Mouse (Mus musculus) gastrocnemius, postnatal 36 days (tissue): ENCODE results near the gene Col11a2. TPM values are rescaled to one million over a fixed set of nuclear protein-coding genes. Genes with fewer than 3 reads are reported as not detected.
A peak's percentile ranks its signal among the peaks of the same experiment; 100 is the strongest.

Source experiments
- DNase-seq, 2 experiments: peaks; one replicate each; pipeline ENCODE4 v3.0.0; 2022
- intact Hi-C: fragments of 180-260 bp; cut with DNase I; formaldehyde crosslinking; loops from one replicate; pipeline ENCODE4 v1.15.1; 2025
- total RNA-seq, 2 experiments: library from RNA; stranded (reverse); gene quantifications; 2 replicates each; pipeline ENCODE4 v1.2.3; 2021

The Col11a2 gene
- total RNA-seq, 2 experiments from 2014 or later, result 9.3 to 9.6 TPM

- intact Hi-C loops, result loop anchor here (5.0 kb wide), 1 partner anchor 72 kb away; no protein-coding TSS in a partner anchor
- peak; percentile 73 to 81 for DNase-seq
These were observed 569 bp downstream of the Col11a2 start for GRCm38 (mm10) chr17:34039562-34040450.

GRCm38 (mm10) chr17:34045941-34046340 lies 6.7 kb downstream of the Col11a2 start:
- intact Hi-C loops, result no loop called here
- DNase-seq, result no peak

- no peak for DNase-seq
- intact Hi-C loops, result no loop called here
These were observed 8.3 kb downstream of the Col11a2 start for GRCm38 (mm10) chr17:34047404-34048050.

- intact Hi-C loops, result no loop called here
These were observed 18.0 kb downstream of the Col11a2 start for GRCm38 (mm10) chr17:34057224-34057623.

GRCm38 (mm10) chr17:34068864-34069263 lies 29.6 kb downstream of the Col11a2 start:
- DNase-seq, result no peak
- intact Hi-C loops, result no loop called here

More at GRCm38 (mm10) chr17:34057224-34057623, 18.0 kb downstream of the Col11a2 start:
- DNase-seq, result no peak

GRCm38 (mm10) chr17:34072091-34072490 lies 32.9 kb downstream of the Col11a2 start:
- intact Hi-C loops, result loop anchor here (10.0 kb wide), 1 partner anchor 163 kb away; the partner anchor contains the start of gene H2-Ob
- no peak for DNase-seq

GRCm38 (mm10) chr17:34075271-34075670 lies 36.0 kb downstream of the Col11a2 start:
- DNase-seq, result peak in 1 of 2 experiments; percentile 63
- intact Hi-C loops, result loop anchor here (10.0 kb wide), 1 partner anchor 160 kb away; the partner anchor contains the start of gene H2-Ob

- intact Hi-C loops, result loop anchor here (10.0 kb wide), 1 partner anchor 157 kb away; the partner anchor contains the start of gene H2-Ob
- peak; percentile 37 to 60 for DNase-seq
These were observed 38.3 kb downstream of the Col11a2 start for GRCm38 (mm10) chr17:34077549-34077948.

GRCm38 (mm10) chr17:34078148-34078547 lies 38.9 kb downstream of the Col11a2 start:
- DNase-seq, result no peak
- intact Hi-C loops, result loop anchor here (10.0 kb wide), 1 partner anchor 157 kb away; the partner anchor contains the start of gene H2-Ob

- no peak for DNase-seq
- intact Hi-C loops, result loop anchor here (10.0 kb wide), 1 partner anchor 156 kb away; the partner anchor contains the start of gene H2-Ob
These were observed 39.8 kb downstream of the Col11a2 start for GRCm38 (mm10) chr17:34079002-34079401.

GRCm38 (mm10) chr17:34079621-34080020 lies 40.4 kb downstream of the Col11a2 start:
- DNase-seq, result no peak
- intact Hi-C loops, result loop anchor here (10.0 kb wide), 1 partner anchor 155 kb away; the partner anchor contains the start of gene H2-Ob

- intact Hi-C loops, result no loop called here
- DNase-seq, result no peak
These were observed 43.9 kb downstream of the Col11a2 start for GRCm38 (mm10) chr17:34083104-34083503.

GRCm38 (mm10) chr17:34087386-34087785 lies 48.1 kb downstream of the Col11a2 start:
- DNase-seq, result no peak
- intact Hi-C loops, result no loop called here

- intact Hi-C loops, result no loop called here
- DNase-seq, result no peak
These were observed 48.9 kb downstream of the Col11a2 start for GRCm38 (mm10) chr17:34088124-34088523.

- intact Hi-C loops, result no loop called here
- no peak for DNase-seq
These were observed 51.7 kb downstream of the Col11a2 start for GRCm38 (mm10) chr17:34090923-34091322.

GRCm38 (mm10) chr17:34092197-34092875 lies 53.1 kb downstream of the Col11a2 start, which contains the start of gene H2-Oa:
Gene H2-Oa (plus strand): TSS chr17:34092340.
- intact Hi-C loops, result no loop called here
- no peak for DNase-seq

GRCm38 (mm10) chr17:34093199-34093874 lies 54.1 kb downstream of the Col11a2 start:
- intact Hi-C loops, result no loop called here
- no peak for DNase-seq

- DNase-seq, result no peak
- intact Hi-C loops, result no loop called here
These were observed 55.2 kb downstream of the Col11a2 start for GRCm38 (mm10) chr17:34094283-34095035.

- intact Hi-C loops, result no loop called here
- DNase-seq, result no peak
These were observed 57.3 kb downstream of the Col11a2 start for GRCm38 (mm10) chr17:34096497-34097010.
